Mouse (Mus musculus) liver, adult 2 months (tissue): ENCODE measurements around the gene Tmem253. TPM values are rescaled to one million over a fixed set of nuclear protein-coding genes. Genes with fewer than 3 reads are reported as not detected.
A peak's percentile ranks its signal among the peaks of the same experiment; 100 is the strongest.

Experiments used
- DNase-seq: peaks from one replicate; pipeline ENCODE4 v3.0.0-alpha.2; 2011; ENCODE audit warnings: low read depth, low spot score; ENCODE audit errors: extremely low read depth
- H3K27ac ChIP-seq: fragments of 200-500 bp; replicated peaks from 2 replicates; pipeline ENCODE4 v1.5.1; 2012; ENCODE audit warnings: low read depth, mild to moderate bottlenecking, control low read depth, inconsistent platforms, low read length; ENCODE audit not compliant: insufficient read depth
- H3K27me3 ChIP-seq: fragments of 200-500 bp; 2 replicates; pipeline ENCODE4 v1.6.1; 2012; ENCODE audit warnings: mild to moderate bottlenecking, moderate library complexity, low read length, inconsistent platforms; ENCODE audit not compliant: control insufficient read depth, insufficient read depth
- H3K36me3 ChIP-seq: fragments of 200-500 bp; 2 replicates; pipeline ENCODE4 v1.6.1; 2012; ENCODE audit warnings: low read length, inconsistent platforms; ENCODE audit not compliant: control insufficient read depth, insufficient read depth
- H3K4me1 ChIP-seq: fragments of 200-500 bp; 2 replicates; pipeline ENCODE4 v1.6.1; 2011; ENCODE audit warnings: low read length; ENCODE audit not compliant: control insufficient read depth, insufficient read depth
- H3K4me3 ChIP-seq: fragments of 200-500 bp; 2 replicates; pipeline ENCODE4 v1.5.1; 2011; ENCODE audit warnings: low read depth, mild to moderate bottlenecking, control low read depth, low read length, moderate library complexity; ENCODE audit not compliant: insufficient read depth
- H3K79me2 ChIP-seq: fragments of 200-500 bp; 2 replicates; pipeline ENCODE4 v1.6.1; 2012; ENCODE audit warnings: inconsistent platforms, mild to moderate bottlenecking, low read length, moderate library complexity; ENCODE audit not compliant: control insufficient read depth, insufficient read depth
- H3K9ac ChIP-seq: fragments of 200-500 bp; 2 replicates; pipeline ENCODE4 v1.6.1; 2012; ENCODE audit warnings: low read depth, mild to moderate bottlenecking, control low read depth, inconsistent platforms, low read length
- CTCF ChIP-seq: fragments of 200-500 bp; IDR thresholded peaks from 2 replicates; pipeline ENCODE4 v1.5.1; 2011; ENCODE audit warnings: low read depth, low read length, control low read depth
- POLR2A ChIP-seq: fragments of 200-500 bp; IDR thresholded peaks from 2 replicates; pipeline ENCODE4 v1.6.1; 2011; ENCODE audit warnings: low read length, control low read depth; ENCODE audit not compliant: insufficient read depth; ENCODE audit errors: extremely low read depth
- WGBS: fragments of 180-500 bp; shearing (Covaris S2); methylation state at CpG from one replicate; pipeline ENCODE4 v1.1.7; 2018; 5-methylcytosine and 5-hydroxymethylcytosine counted together
- polyA plus RNA-seq: library from polyadenylated mRNA; depleted of rRNA; stranded (reverse); fragments of >200 nt; gene quantifications from 2 replicates; pipeline ENCODE4 v1.2.3, GENCODE M21; 2012
- total RNA-seq: library from RNA; depleted of rRNA; stranded (reverse); fragments of >200 nt; gene quantifications from 2 replicates; pipeline ENCODE4 v1.2.3, GENCODE M21; 2014

The Tmem253 gene
- total and polyA plus RNA-seq, 2 experiments, result 0.11 TPM; not detected in 1

DNA sequence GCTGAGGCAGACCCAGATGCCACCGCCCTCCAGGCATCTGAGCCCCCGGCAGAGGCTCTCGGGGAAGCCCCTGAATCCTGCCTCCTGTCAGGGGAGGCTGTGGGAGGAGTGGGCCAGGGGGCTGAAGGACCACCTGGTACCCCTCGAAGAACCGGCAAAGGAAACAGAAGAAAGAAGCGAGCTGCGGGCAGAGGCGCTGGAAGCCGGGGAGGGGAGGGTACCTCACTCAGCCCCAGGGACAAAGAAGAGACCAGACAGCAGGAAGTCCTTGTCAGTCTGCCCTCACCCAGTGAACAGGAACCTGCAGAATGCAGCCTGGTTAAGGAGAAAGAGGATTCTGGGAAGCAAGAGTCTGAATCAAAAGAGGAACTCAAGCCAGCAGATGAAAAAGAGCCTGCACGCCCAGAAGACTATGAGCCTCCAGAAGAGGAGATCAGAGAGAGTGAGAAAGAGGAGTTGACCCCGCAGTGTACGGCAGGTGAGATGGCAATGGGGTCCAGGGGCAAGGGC is 25.9 kb upstream of the Tmem253 start:
- TF ChIP-seq CTCF (no peak), POLR2A (no peak)
- H3K9ac ChIP-seq, result no peak overlapping the region
- 87% methylated on average over 12 of the region's 12 CpGs for WGBS
- no peak overlapping the region for H3K4me3 ChIP-seq
- H3K36me3 ChIP-seq, result no peaks in the 10 kb centered on the region
- no peaks in the 10 kb centered on the region for H3K79me2 ChIP-seq
- H3K4me1 ChIP-seq, result no peaks in the 10 kb centered on the region
- no peak for DNase-seq
- no peaks in the 10 kb centered on the region for H3K27me3 ChIP-seq
- no peak overlapping the region for H3K27ac ChIP-seq

GRCm38 (mm10) chr14:51994453-51994852 is 21.0 kb upstream of the Tmem253 start:
- Histone ChIP-seq H3K4me3 (no peak overlapping the region), H3K9ac (no peak overlapping the region), H3K79me2 (no peaks in the 10 kb centered on the region), H3K4me1 (no peaks in the 10 kb centered on the region), H3K27me3 (no peaks in the 10 kb centered on the region), H3K36me3 (no peaks in the 10 kb centered on the region), H3K27ac (no peak overlapping the region)
- DNase-seq, result no peak
- no peak for TF ChIP-seq POLR2A
- TF ChIP-seq CTCF, result no peak
- 87% methylated on average over 4 of the region's 4 CpGs for WGBS

- WGBS, result 59% methylated on average over 12 of the region's 12 CpGs
- Histone ChIP-seq H3K27ac (no peak overlapping the region), H3K4me1 (no peaks in the 10 kb centered on the region), H3K79me2 (no peaks in the 10 kb centered on the region), H3K9ac (no peak overlapping the region), H3K4me3 (no peak overlapping the region), H3K27me3 (no peaks in the 10 kb centered on the region), H3K36me3 (no peaks in the 10 kb centered on the region)
- TF ChIP-seq POLR2A (no peak), CTCF (no peak)
- no peak for DNase-seq
These were observed 20.1 kb upstream of the Tmem253 start for GRCm38 (mm10) chr14:51995219-51995871.

- Histone ChIP-seq H3K4me1 (no peaks in the 10 kb centered on the region), H3K9ac (no peak overlapping the region), H3K79me2 (no peaks in the 10 kb centered on the region), H3K27me3 (no peaks in the 10 kb centered on the region), H3K4me3 (no peak overlapping the region), H3K36me3 (no peaks in the 10 kb centered on the region), H3K27ac (no peak overlapping the region)
- 89% methylated on average over 13 of the region's 13 CpGs for WGBS
- TF ChIP-seq POLR2A, result no peak
- peak; percentile 38 for TF ChIP-seq CTCF
- DNase-seq, result no peak
These were observed 19.1 kb upstream of the Tmem253 start for GRCm38 (mm10) chr14:51996231-51996841.

- no peak for DNase-seq
- 80% methylated on average over 17 of the region's 17 CpGs for WGBS
- no peaks in the 10 kb centered on the region for H3K27me3 ChIP-seq
- TF ChIP-seq POLR2A, result no peak
- TF ChIP-seq CTCF, result no peak
- H3K4me3 ChIP-seq, result no peak overlapping the region
- no peak overlapping the region for H3K27ac ChIP-seq
- no peaks in the 10 kb centered on the region for H3K4me1 ChIP-seq
- no peaks in the 10 kb centered on the region for H3K36me3 ChIP-seq
- no peak overlapping the region for H3K9ac ChIP-seq
- H3K79me2 ChIP-seq, result no peaks in the 10 kb centered on the region
These were observed 18.6 kb upstream of the Tmem253 start for GRCm38 (mm10) chr14:51996866-51997265.

DNA sequence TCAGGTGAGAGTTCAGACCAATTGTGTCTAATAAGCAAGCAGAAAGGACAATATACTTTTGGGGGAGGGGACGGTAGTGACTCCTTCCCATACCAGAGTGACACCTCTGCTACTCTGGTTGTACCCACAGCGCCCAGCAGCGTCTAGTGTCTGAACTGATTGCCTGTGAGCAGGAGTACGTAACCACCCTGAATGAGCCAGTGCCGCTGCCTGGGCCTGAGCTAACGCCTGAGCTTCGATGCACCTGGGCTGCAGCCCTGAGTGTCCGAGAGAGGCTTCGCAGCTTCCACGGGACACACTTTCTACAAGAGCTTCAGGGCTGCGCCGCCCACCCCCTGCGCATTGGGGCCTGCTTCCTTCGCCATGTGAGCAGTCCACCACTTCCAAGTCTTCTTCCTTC is 18.0 kb upstream of the Tmem253 start:
- H3K9ac ChIP-seq, result no peak overlapping the region
- no peaks in the 10 kb centered on the region for H3K27me3 ChIP-seq
- TF ChIP-seq CTCF, result no peak
- TF ChIP-seq POLR2A, result no peak
- no peaks in the 10 kb centered on the region for H3K36me3 ChIP-seq
- no peaks in the 10 kb centered on the region for H3K79me2 ChIP-seq
- no peak overlapping the region for H3K27ac ChIP-seq
- no peak overlapping the region for H3K4me3 ChIP-seq
- DNase-seq, result no peak
- H3K4me1 ChIP-seq, result no peaks in the 10 kb centered on the region
- 95% methylated on average over 14 of the region's 14 CpGs for WGBS
